Mouse (Mus musculus) R1 (cell line): ENCODE data around the gene Serinc2.
"Not testable (repeated sequence)": the region's sequence is repeated elsewhere in the genome, so short reads cannot be mapped to it uniquely, and the experiment has no call there.

Experiments used
- DNase-seq: peaks from one replicate; pipeline ENCODE4 v3.0.0-alpha.2; 2018; ENCODE audit warnings: low read depth, low spot score

The Serinc2 gene

GRCm38 (mm10) chr4:130264698-130265349, 14.2 kb downstream of the Serinc2 start:
- DNase-seq, result peak; percentile 80

- DNase-seq, result no peak
Observed at GRCm38 (mm10) chr4:130264131-130264530, 14.9 kb downstream of the Serinc2 start.

GRCm38 (mm10) chr4:130260406-130260805, 18.6 kb downstream of the Serinc2 start:
- peak; percentile 71 for DNase-seq

- peak; percentile 87 for DNase-seq
Observed at GRCm38 (mm10) chr4:130252441-130253157, 26.4 kb downstream of the Serinc2 start.

- DNase-seq, result no peak
Observed at GRCm38 (mm10) chr4:130251763-130252162, 27.2 kb downstream of the Serinc2 start.

- DNase-seq, result peak; percentile 72
Observed at GRCm38 (mm10) chr4:130251172-130251705, 27.8 kb downstream of the Serinc2 start.

- DNase-seq, result no peak
Observed at GRCm38 (mm10) chr4:130248636-130249035, 30.4 kb downstream of the Serinc2 start.

GRCm38 (mm10) chr4:130246132-130246531, 32.9 kb downstream of the Serinc2 start:
- DNase-seq, result peak; percentile 92

- no peak for DNase-seq
Observed at GRCm38 (mm10) chr4:130244749-130245148, 34.3 kb downstream of the Serinc2 start.

- DNase-seq, result not testable (repeated sequence)
Observed at GRCm38 (mm10) chr4:130243621-130244020, 35.4 kb downstream of the Serinc2 start.

GRCm38 (mm10) chr4:130242956-130243355, 36.0 kb downstream of the Serinc2 start:
- no peak for DNase-seq

GRCm38 (mm10) chr4:130240695-130241094, 38.3 kb downstream of the Serinc2 start:
- DNase-seq, result peak; percentile 81

- DNase-seq, result peak; percentile 49
Observed at GRCm38 (mm10) chr4:130237607-130238006, 41.4 kb downstream of the Serinc2 start.

GRCm38 (mm10) chr4:130236361-130236760, 42.6 kb downstream of the Serinc2 start:
- DNase-seq, result no peak

GRCm38 (mm10) chr4:130224071-130224470, 54.9 kb downstream of the Serinc2 start:
- DNase-seq, result no peak

- DNase-seq, result no peak
Observed at GRCm38 (mm10) chr4:130222179-130222578, 56.8 kb downstream of the Serinc2 start, which contains the start of gene Gm853. Gene Gm853, minus strand, starts transcription at chr4:130222401.

- no peak for DNase-seq
Observed at GRCm38 (mm10) chr4:130220176-130220575, 58.8 kb downstream of the Serinc2 start.

GRCm38 (mm10) chr4:130215392-130215791, 63.6 kb downstream of the Serinc2 start:
- no peak for DNase-seq

- no peak for DNase-seq
Observed at GRCm38 (mm10) chr4:130213857-130214256, 65.1 kb downstream of the Serinc2 start.

GRCm38 (mm10) chr4:130213197-130213596, 65.8 kb downstream of the Serinc2 start:
- DNase-seq, result no peak

GRCm38 (mm10) chr4:130212421-130212820, 66.6 kb downstream of the Serinc2 start:
- no peak for DNase-seq

- no peak for DNase-seq
Observed at GRCm38 (mm10) chr4:130211870-130212269, 67.1 kb downstream of the Serinc2 start.
